Mouse (Mus musculus): Measurements from ENCODE around the gene Exoc3l2. TPM values are rescaled to one million over a fixed set of nuclear protein-coding genes. Genes with fewer than 3 reads are reported as not detected.

The Exoc3l2 gene
- polyA plus RNA-seq, 1 experiment from 2014 or later = 0.32 TPM

- no peak overlapping the region for H3K4me3 ChIP-seq (replicated peaks)
- H3K9me3 ChIP-seq = no peaks in the 10 kb centered on the region
- H3K36me3 ChIP-seq = no peaks in the 10 kb centered on the region
- 78% methylated on average over 20 of the region's 20 CpGs for WGBS
- H3K4me1 ChIP-seq (replicated peaks) = peaks cover 7% of the 10 kb centered on the region
- ATAC-seq = no peak
- no peak overlapping the region for H3K4me2 ChIP-seq (replicated peaks)
- peaks cover 28% of the 10 kb centered on the region for H3K27me3 ChIP-seq
- no peak overlapping the region for H3K9ac ChIP-seq (replicated peaks)
- no peak overlapping the region for H3K27ac ChIP-seq
These were observed 32.5 kb downstream of the Exoc3l2 start for GRCm38 (mm10) chr7:19495521-19496213.

- Histone ChIP-seq H3K9me3 (no peaks in the 10 kb centered on the region), H3K4me3 (replicated peaks) (no peak overlapping the region), H3K4me2 (replicated peaks) (no peak overlapping the region), H3K27ac (no peak overlapping the region), H3K36me3 (no peaks in the 10 kb centered on the region), H3K4me1 (replicated peaks) (peaks cover 7% of the 10 kb centered on the region), H3K27me3 (peaks cover 22% of the 10 kb centered on the region), H3K9ac (replicated peaks) (no peak overlapping the region)
- 63% methylated on average over 5 of the region's 5 CpGs for WGBS
- ATAC-seq = no peak
These were observed 33.1 kb downstream of the Exoc3l2 start for GRCm38 (mm10) chr7:19496214-19496555.

- peaks cover 3% of the 10 kb centered on the region; the same call in 1 of the 2 replicates for H3K27me3 ChIP-seq
- no peak overlapping the region for H3K9ac ChIP-seq (replicated peaks)
- WGBS = 88% methylated on average over 4 of the region's 4 CpGs
- H3K4me3 ChIP-seq (replicated peaks) = no peak overlapping the region
- no peak overlapping the region for H3K27ac ChIP-seq
- no peaks in the 10 kb centered on the region for H3K36me3 ChIP-seq
- ATAC-seq = no peak
- no peaks in the 10 kb centered on the region for H3K4me1 ChIP-seq (replicated peaks)
- no peak overlapping the region for H3K4me2 ChIP-seq (replicated peaks)
- no peaks in the 10 kb centered on the region for H3K9me3 ChIP-seq
These were observed 35.2 kb downstream of the Exoc3l2 start for GRCm38 (mm10) chr7:19498326-19498725.

- no peak overlapping the region for H3K4me3 ChIP-seq (replicated peaks)
- no peaks in the 10 kb centered on the region for H3K27me3 ChIP-seq
- H3K9ac ChIP-seq (replicated peaks) = no peak overlapping the region
- 78% methylated on average over 12 of the region's 12 CpGs for WGBS
- no peak for ATAC-seq
- no peaks in the 10 kb centered on the region for H3K9me3 ChIP-seq
- no peak overlapping the region for H3K4me2 ChIP-seq (replicated peaks)
- H3K4me1 ChIP-seq (replicated peaks) = no peaks in the 10 kb centered on the region
- H3K36me3 ChIP-seq = no peaks in the 10 kb centered on the region
- H3K27ac ChIP-seq = no peak overlapping the region
These were observed 37.6 kb downstream of the Exoc3l2 start for GRCm38 (mm10) chr7:19500420-19501363.

GRCm38 (mm10) chr7:19501658-19502057 lies 38.5 kb downstream of the Exoc3l2 start:
- Histone ChIP-seq H3K4me3 (replicated peaks) (no peak overlapping the region), H3K9me3 (no peaks in the 10 kb centered on the region), H3K9ac (replicated peaks) (no peak overlapping the region), H3K27ac (no peak overlapping the region), H3K27me3 (no peaks in the 10 kb centered on the region), H3K4me2 (replicated peaks) (no peak overlapping the region), H3K36me3 (no peaks in the 10 kb centered on the region), H3K4me1 (replicated peaks) (peaks cover 6% of the 10 kb centered on the region; the same call in 1 of the 2 replicates)
- no peak for ATAC-seq
- WGBS = 81% methylated on average over 4 of the region's 4 CpGs

- WGBS = 36% methylated on average over 5 of the region's 5 CpGs
- ATAC-seq = no peak
These were observed 40.4 kb downstream of the Exoc3l2 start for GRCm38 (mm10) chr7:19503481-19504068.

GRCm38 (mm10) chr7:19506326-19506725 lies 43.2 kb downstream of the Exoc3l2 start:
- Histone ChIP-seq H3K27me3 (no peaks in the 10 kb centered on the region), H3K9me3 (no peaks in the 10 kb centered on the region), H3K4me2 (replicated peaks) (peak overlapping the region; percentile 77), H3K4me1 (replicated peaks) (peaks cover 28% of the 10 kb centered on the region), H3K4me3 (replicated peaks) (peak overlapping the region; percentile 70), H3K27ac (no peak overlapping the region), H3K36me3 (no peaks in the 10 kb centered on the region), H3K9ac (replicated peaks) (peak overlapping the region; percentile 88)
- no peak for ATAC-seq
- WGBS = 19% methylated on average over 6 of the region's 6 CpGs

More at GRCm38 (mm10) chr7:19503481-19504068, 40.4 kb downstream of the Exoc3l2 start:
- no peaks in the 10 kb centered on the region for H3K9me3 ChIP-seq
- no peaks in the 10 kb centered on the region for H3K27me3 ChIP-seq
- H3K36me3 ChIP-seq = no peaks in the 10 kb centered on the region
- no peak overlapping the region for H3K9ac ChIP-seq (replicated peaks)
- peaks cover 18% of the 10 kb centered on the region for H3K4me1 ChIP-seq (replicated peaks)
- H3K4me3 ChIP-seq (replicated peaks) = no peak overlapping the region
- H3K27ac ChIP-seq = no peak overlapping the region
- no peak overlapping the region for H3K4me2 ChIP-seq (replicated peaks)

- Histone ChIP-seq H3K9me3 (no peaks in the 10 kb centered on the region), H3K4me3 (replicated peaks) (peak overlapping the region; percentile 70), H3K36me3 (no peaks in the 10 kb centered on the region), H3K4me1 (replicated peaks) (peaks cover 28% of the 10 kb centered on the region), H3K27me3 (no peaks in the 10 kb centered on the region), H3K9ac (replicated peaks) (peak overlapping the region; percentile 88), H3K4me2 (replicated peaks) (peak overlapping the region; percentile 77), H3K27ac (peak overlapping the region; percentile 84)
- peak; percentile 37 for ATAC-seq
- 1% methylated on average over 60 of the region's 71 CpGs for WGBS
These were observed 44.0 kb downstream of the Exoc3l2 start for GRCm38 (mm10) chr7:19506969-19507611.

- no peaks in the 10 kb centered on the region for H3K9me3 ChIP-seq
- no peak for ATAC-seq
- H3K4me2 ChIP-seq (replicated peaks) = peak overlapping the region; percentile 77
- peak overlapping the region; percentile 84 for H3K27ac ChIP-seq
- H3K9ac ChIP-seq (replicated peaks) = peak overlapping the region; percentile 88
- H3K36me3 ChIP-seq = no peaks in the 10 kb centered on the region
- no peaks in the 10 kb centered on the region for H3K27me3 ChIP-seq
- peak overlapping the region; percentile 70 for H3K4me3 ChIP-seq (replicated peaks)
- WGBS = 3% methylated on average over 18 of the region's 18 CpGs
- peaks cover 28% of the 10 kb centered on the region for H3K4me1 ChIP-seq (replicated peaks)
These were observed 44.5 kb downstream of the Exoc3l2 start for GRCm38 (mm10) chr7:19507612-19507981.

GRCm38 (mm10) chr7:19508150-19508923 lies 45.2 kb downstream of the Exoc3l2 start, which contains the start of the genes Bloc1s3 and Trappc6a:
Gene Bloc1s3 (minus strand): TSS chr7:19508367.
Gene Trappc6a (plus strand): TSS chr7:19508395.
- Histone ChIP-seq H3K27me3 (no peaks in the 10 kb centered on the region), H3K4me1 (replicated peaks) (peaks cover 28% of the 10 kb centered on the region), H3K4me2 (replicated peaks) (peak within 1 kb of the TSS; percentile 77), H3K9ac (replicated peaks) (peak within 1 kb of the TSS; percentile 88), H3K9me3 (no peaks in the 10 kb centered on the region), H3K36me3 (no peaks in the 10 kb centered on the region), H3K4me3 (replicated peaks) (peak within 1 kb of the TSS; percentile 70), H3K27ac (peak within 1 kb of the TSS; percentile 84)
- WGBS = under 1% methylated on average over 56 of the region's 56 CpGs
- ATAC-seq = peak; percentile 95

Measured in midbrain, embryonic 13.5 days (tissue).